Mouse (Mus musculus) megakaryocyte, embryonic 14.5 days (primary cell): ENCODE results near the gene Pdap1.

Experiments
- FLI1 ChIP-seq: IDR thresholded peaks from 2 replicates; pipeline ENCODE4 v1.6.1; 2012; ENCODE audit warnings: low read length, inconsistent platforms, mixed read lengths
- GATA1 ChIP-seq: IDR thresholded peaks from 3 replicates; pipeline ENCODE4 v1.6.1; 2012; ENCODE audit warnings: mixed read lengths, low read length, inconsistent platforms, borderline replicate concordance

DNA sequence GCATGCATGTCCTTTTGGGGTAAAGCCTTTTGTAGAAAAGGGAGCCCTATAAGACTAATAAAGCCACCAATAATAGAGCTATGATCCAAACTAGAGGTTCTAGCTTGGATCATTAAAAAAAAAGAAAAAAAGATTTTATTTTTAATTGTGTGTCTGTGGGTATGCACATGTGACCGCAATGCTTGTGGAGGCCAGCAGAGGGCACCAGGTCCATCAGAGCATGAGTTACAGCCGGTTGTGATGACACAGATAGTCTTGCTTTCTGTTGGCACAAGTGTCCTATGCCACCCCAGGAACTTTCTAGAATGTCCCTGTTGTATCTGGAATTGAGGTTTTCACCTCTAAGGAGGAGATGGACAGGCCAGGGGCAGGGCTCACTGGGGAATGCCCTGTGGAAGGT, 20.7 kb downstream of the Pdap1 start:
- TF ChIP-seq GATA1 (no peak), FLI1 (no peak)
